Mouse (Mus musculus) neural tube, embryonic 14.5 days (tissue): ENCODE measurements around the gene Pidd1. TPM values are rescaled to one million over a fixed set of nuclear protein-coding genes. Genes with fewer than 3 reads are reported as not detected.

Source experiments
- ATAC-seq: fragments of 200-750 bp; cut with Nextera tagmentation; 2 replicates; pipeline ENCODE4 v1.8.0; 2017; ENCODE audit warnings: low read depth, mild to moderate bottlenecking, moderate TSS enrichment, moderate library complexity
- H3K27ac ChIP-seq: fragments of 300-500 bp; sonication (generic); 2 replicates; pipeline ENCODE4 v1.5.1; 2014; ENCODE audit warnings: low read depth, mild to moderate bottlenecking, control low read depth, low read length, moderate library complexity, mixed read lengths
- H3K27me3 ChIP-seq: fragments of 300-500 bp; sonication (generic); 2 replicates; pipeline ENCODE4 v1.6.1; 2014; ENCODE audit warnings: low read length; ENCODE audit not compliant: control insufficient read depth, insufficient read depth
- H3K36me3 ChIP-seq: fragments of 300-500 bp; sonication (generic); 2 replicates; pipeline ENCODE4 v1.6.1; 2014; ENCODE audit warnings: low read length, mixed read lengths; ENCODE audit not compliant: control insufficient read depth, insufficient read depth
- H3K4me1 ChIP-seq: fragments of 300-500 bp; sonication (generic); 2 replicates; pipeline ENCODE4 v1.6.1; 2014; ENCODE audit warnings: low read length; ENCODE audit not compliant: control insufficient read depth, insufficient read depth
- H3K4me2 ChIP-seq: fragments of 300-500 bp; sonication (generic); 2 replicates; pipeline ENCODE4 v1.6.1; 2014; ENCODE audit warnings: mild to moderate bottlenecking, low read depth, low read length, control low read depth
- H3K4me3 ChIP-seq: fragments of 300-500 bp; sonication (generic); 2 replicates; pipeline ENCODE4 v1.5.1; 2014; ENCODE audit warnings: low read depth, low read length, control low read depth, mixed read lengths
- H3K9ac ChIP-seq: fragments of 300-500 bp; sonication (generic); replicated peaks from 2 replicates; pipeline ENCODE4 v1.6.1; 2014; ENCODE audit warnings: low read depth, mild to moderate bottlenecking, control low read depth, low read length, mixed read lengths
- H3K9me3 ChIP-seq: fragments of 300-500 bp; sonication (generic); 2 replicates; pipeline ENCODE4 v1.6.1; 2016; ENCODE audit warnings: low read length; ENCODE audit not compliant: control insufficient read depth
- WGBS: fragments of 180-500 bp; shearing (Covaris S2); extraction: QIAGEN DNeasy Blood & Tissue Kit; methylation state at CpG from one replicate; pipeline ENCODE4 v1.1.7; 2014; 5-methylcytosine and 5-hydroxymethylcytosine counted together
- polyA plus RNA-seq: library from polyadenylated mRNA; unstranded; fragments of >200 nt; fragmentation: Nextera tagmentation; extraction: Ambion mirVana; gene quantifications from 2 replicates; pipeline ENCODE4 v1.2.1, GENCODE M21; 2014

Gene Pidd1
- polyA plus RNA-seq, 1 experiment from 2014 or later: 2.5 TPM

- H3K4me1 ChIP-seq: peaks cover 16% of the 10 kb centered on the region
- peak overlapping the region; percentile 62; the same call in 1 of the 2 replicates for H3K27ac ChIP-seq
- no peak for ATAC-seq
- peak overlapping the region; percentile 88 for H3K4me2 ChIP-seq
- H3K36me3 ChIP-seq: no peaks in the 10 kb centered on the region
- H3K9me3 ChIP-seq: no peaks in the 10 kb centered on the region
- 1% methylated on average over 11 of the region's 11 CpGs for WGBS
- peak overlapping the region; percentile 65 for H3K4me3 ChIP-seq
- H3K9ac ChIP-seq: peak overlapping the region; percentile 81
- H3K27me3 ChIP-seq: peaks cover 4% of the 10 kb centered on the region; the same call in 1 of the 2 replicates
Measured at GRCm38 (mm10) chr7:141482531-141483024, 38.8 kb upstream of the Pidd1 start.

DNA sequence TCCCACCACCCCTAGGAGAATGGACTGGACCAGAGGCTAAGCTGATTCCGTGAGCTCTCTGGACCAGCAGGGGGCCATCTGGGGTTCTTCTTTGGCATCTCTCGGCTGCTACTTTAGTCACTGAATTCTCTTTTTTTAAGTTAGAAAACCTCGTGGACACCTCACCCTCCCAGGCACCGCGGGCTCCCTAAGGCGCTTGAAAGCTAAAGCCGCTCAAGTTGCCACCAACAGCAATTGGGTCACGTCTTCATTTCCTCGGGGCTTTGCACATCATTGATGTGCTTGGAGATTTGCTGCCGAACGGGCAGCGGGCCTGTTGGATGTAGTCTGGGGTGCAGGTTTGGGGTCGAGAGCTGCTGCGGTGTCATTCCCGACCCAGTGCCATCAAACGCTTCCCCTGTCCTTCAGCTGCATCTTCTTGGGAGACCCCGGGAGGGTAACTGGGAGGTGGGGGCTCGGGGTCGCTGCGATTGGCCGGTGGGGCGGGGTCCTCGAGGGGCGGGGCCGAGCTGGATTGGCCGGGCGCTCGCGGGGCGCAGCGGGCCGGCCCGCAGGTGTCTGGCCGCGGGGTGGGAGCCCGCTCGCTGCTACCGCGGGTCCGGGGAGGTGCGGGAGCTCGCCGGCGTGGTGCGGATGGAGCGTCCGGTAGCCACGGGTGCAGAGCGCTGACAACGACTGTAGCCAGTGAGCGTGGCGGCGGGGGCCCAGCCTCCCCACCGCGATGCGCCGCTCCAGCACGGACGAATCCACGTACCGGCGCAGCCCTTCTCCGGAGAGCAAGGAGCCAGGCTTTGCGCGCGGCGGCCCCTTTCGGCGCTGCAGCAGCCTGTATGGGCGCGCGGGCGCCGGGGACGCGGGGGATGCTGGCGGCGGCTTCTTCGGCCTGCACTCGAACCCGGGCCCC, 37.9 kb upstream of the Pidd1 start:
- Histone ChIP-seq H3K4me1 (peaks cover 16% of the 10 kb centered on the region), H3K27ac (peak overlapping the region; percentile 62), H3K4me2 (peak overlapping the region; percentile 88), H3K36me3 (no peaks in the 10 kb centered on the region), H3K9ac (peak overlapping the region; percentile 81), H3K27me3 (peaks cover 4% of the 10 kb centered on the region; the same call in 1 of the 2 replicates), H3K4me3 (peak overlapping the region; percentile 65), H3K9me3 (no peaks in the 10 kb centered on the region)
- peak; percentile 62 for ATAC-seq
- under 1% methylated on average over 81 of the region's 81 CpGs for WGBS

DNA sequence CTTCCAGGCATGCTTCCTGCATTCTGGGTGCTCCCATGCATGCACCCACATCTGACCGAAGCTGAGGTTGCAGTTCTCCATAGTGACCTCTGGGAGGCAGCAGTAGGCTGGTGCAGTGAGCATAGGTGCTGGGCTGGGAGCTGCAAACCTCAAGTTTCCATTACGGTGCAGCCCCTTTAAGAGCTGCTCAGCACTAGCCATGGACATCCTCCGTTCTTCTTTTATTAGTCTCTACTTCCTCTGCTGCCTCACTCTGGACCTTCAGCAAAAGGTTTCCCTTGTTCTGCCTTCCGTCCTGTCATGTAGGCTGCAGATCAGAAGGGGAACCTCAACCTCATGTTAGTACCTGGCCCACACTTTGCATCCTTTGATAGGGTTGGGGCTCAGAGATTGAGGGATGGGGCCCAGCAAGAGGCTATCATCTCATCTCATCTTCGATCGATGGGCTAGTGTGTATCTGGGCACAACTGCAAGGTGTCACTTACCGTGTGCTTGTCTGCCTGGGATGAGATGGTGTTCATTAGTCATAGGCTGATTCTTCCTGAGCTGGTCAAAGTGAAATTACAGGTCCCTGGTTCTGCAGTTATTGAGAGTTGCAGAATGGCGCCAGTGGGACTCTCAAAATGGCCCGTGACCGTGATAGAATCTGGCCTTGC, 37.1 kb upstream of the Pidd1 start:
- H3K27ac ChIP-seq: no peak overlapping the region

GRCm38 (mm10) chr7:141478270-141478748, 34.5 kb upstream of the Pidd1 start:
- Histone ChIP-seq H3K4me3 (no peak overlapping the region), H3K4me2 (no peak overlapping the region), H3K9me3 (no peaks in the 10 kb centered on the region), H3K36me3 (no peaks in the 10 kb centered on the region), H3K27ac (no peak overlapping the region), H3K4me1 (peaks cover 35% of the 10 kb centered on the region), H3K27me3 (peaks cover 4% of the 10 kb centered on the region; the same call in 1 of the 2 replicates), H3K9ac (no peak overlapping the region)
- 89% methylated on average over 5 of the region's 5 CpGs for WGBS
- no peak for ATAC-seq

More for the DNA sequence above, 37.1 kb upstream of the Pidd1 start:
- Histone ChIP-seq H3K4me3 (peak overlapping the region; percentile 65), H3K27me3 (peaks cover 4% of the 10 kb centered on the region; the same call in 1 of the 2 replicates), H3K9ac (no peak overlapping the region), H3K9me3 (no peaks in the 10 kb centered on the region), H3K4me1 (peaks cover 18% of the 10 kb centered on the region), H3K4me2 (peak overlapping the region; percentile 88), H3K36me3 (no peaks in the 10 kb centered on the region)
- peak; percentile 45; the same call in 1 of the 2 replicates for ATAC-seq
- WGBS: 9% methylated on average over 10 of the region's 10 CpGs

DNA sequence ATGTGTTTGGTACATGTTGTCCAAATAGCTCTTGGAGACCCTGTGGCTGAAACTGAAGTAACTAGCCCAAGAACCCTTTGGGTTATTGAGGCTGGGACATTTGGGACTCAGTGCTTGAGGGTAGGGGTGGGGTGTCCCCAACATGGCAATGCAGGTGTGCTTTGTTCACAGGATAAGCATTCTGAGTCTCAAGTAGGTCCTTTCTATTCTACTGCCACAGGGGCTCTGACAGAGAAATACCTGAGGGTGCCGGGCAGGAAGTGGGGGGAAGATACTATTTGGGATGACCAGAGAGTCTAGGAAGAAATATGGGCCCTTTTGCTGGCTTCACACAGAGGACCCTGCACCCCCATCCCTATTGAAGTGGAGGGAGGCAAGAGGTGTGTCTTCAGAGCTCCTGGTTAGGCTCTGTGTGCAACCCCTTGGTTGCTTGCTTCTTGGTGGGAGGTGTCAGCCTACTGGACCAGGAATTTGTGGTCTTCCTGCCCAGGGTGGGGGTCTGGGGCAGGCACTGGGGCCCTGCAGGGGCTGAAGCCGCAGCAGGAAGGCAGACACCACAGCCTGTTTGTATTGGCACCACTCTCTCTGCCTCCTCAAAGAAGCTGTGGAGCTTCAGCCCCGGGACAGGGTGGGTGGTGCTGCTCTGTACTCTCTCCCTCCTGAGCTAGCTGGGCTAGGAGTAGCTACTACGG, 33.9 kb upstream of the Pidd1 start:
- Histone ChIP-seq H3K4me3 (no peak overlapping the region), H3K27ac (no peak overlapping the region), H3K36me3 (no peaks in the 10 kb centered on the region), H3K4me1 (peaks cover 32% of the 10 kb centered on the region), H3K9ac (no peak overlapping the region), H3K4me2 (no peak overlapping the region), H3K27me3 (peaks cover 4% of the 10 kb centered on the region; the same call in 1 of the 2 replicates), H3K9me3 (no peaks in the 10 kb centered on the region)
- 77% methylated on average over 4 of the region's 4 CpGs for WGBS
- no peak for ATAC-seq

- Histone ChIP-seq H3K36me3 (no peaks in the 10 kb centered on the region; the same call in 1 of the 2 replicates), H3K9me3 (no peaks in the 10 kb centered on the region), H3K27ac (peak overlapping the region; percentile 23; the same call in 1 of the 2 replicates), H3K4me3 (no peak overlapping the region), H3K4me2 (no peak overlapping the region; the same call in 1 of the 2 replicates), H3K9ac (no peak overlapping the region), H3K4me1 (peaks cover 27% of the 10 kb centered on the region), H3K27me3 (no peaks in the 10 kb centered on the region)
- WGBS: 18% methylated on average over 7 of the region's 7 CpGs
- no peak for ATAC-seq
Measured at GRCm38 (mm10) chr7:141476981-141477370, 33.2 kb upstream of the Pidd1 start.

DNA sequence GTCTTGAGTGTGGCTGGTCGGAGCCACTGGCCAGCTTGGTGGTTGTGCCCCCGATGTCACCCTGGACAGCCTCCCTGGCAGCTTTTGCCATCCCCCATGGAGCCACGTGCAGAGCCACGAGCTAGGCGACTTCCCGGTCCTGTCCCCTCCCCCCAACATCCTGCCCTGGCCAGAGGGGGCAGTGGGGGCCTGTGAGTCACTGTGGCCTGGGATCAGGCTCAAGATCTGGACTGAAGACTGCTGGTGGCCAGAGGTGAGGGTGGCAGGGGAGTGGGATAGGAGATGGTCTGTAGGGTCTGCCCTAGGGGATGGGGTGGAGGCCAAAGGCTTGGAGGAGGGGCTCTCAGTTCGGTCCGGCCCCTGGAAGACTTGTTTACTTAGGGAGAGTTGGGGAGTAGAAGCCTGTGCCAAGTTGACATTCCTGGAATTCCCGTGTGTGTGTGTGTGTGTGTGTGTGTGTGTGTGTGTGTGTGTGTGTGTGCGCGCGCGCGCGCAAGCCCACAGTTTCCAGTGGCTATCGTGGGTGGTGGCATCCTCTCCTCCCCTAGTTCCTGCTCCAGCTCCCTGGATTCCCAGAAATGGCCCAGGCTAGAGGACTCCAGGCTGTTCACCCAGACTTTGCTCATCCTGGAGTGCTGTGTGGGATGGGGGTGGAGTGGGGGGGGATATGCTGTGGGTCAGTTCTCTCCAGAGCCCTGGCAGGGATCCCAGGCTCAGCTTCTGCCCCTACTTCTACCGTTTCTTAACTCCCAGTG, 32.6 kb upstream of the Pidd1 start:
- no peaks in the 10 kb centered on the region for H3K9me3 ChIP-seq
- no peak; the same call in 1 of the 2 replicates for ATAC-seq
- no peaks in the 10 kb centered on the region for H3K27me3 ChIP-seq
- no peak overlapping the region for H3K9ac ChIP-seq
- H3K27ac ChIP-seq: peak overlapping the region; percentile 23; the same call in 1 of the 2 replicates
- H3K4me3 ChIP-seq: peak overlapping the region; percentile 68; the same call in 1 of the 2 replicates
- peak overlapping the region; percentile 88 for H3K4me2 ChIP-seq
- WGBS: 6% methylated on average over 16 of the region's 17 CpGs
- peaks cover 23% of the 10 kb centered on the region for H3K4me1 ChIP-seq
- H3K36me3 ChIP-seq: peaks cover 1% of the 10 kb centered on the region; the same call in 1 of the 2 replicates

DNA sequence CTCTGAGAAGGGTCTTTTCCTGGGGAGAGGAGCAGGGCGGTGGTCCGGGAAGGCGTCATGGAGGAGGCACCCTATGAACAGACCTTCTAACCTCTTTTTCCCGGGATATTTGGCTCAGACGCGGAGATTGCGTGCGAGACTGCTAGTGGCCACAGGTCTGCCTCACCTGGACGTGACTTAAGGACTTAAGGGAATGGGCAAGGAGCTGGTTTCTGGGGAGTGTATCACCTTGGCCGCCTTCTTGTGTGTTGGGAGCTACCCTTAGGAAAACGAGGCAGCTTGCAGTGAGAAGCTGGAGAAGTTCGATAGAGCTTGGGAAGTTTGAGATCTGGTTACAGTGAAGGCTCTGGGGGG, 32.0 kb upstream of the Pidd1 start:
- H3K9ac ChIP-seq: peak overlapping the region; percentile 84; the same call in 1 of the 2 replicates
- H3K9me3 ChIP-seq: no peaks in the 10 kb centered on the region
- ATAC-seq: no peak; the same call in 1 of the 2 replicates
- WGBS: 4% methylated on average over 11 of the region's 12 CpGs
- peak overlapping the region; percentile 68 for H3K4me3 ChIP-seq
- no peak overlapping the region for H3K27ac ChIP-seq
- H3K4me2 ChIP-seq: peak overlapping the region; percentile 88
- peaks cover 19% of the 10 kb centered on the region for H3K4me1 ChIP-seq
- H3K36me3 ChIP-seq: peaks cover 8% of the 10 kb centered on the region
- H3K27me3 ChIP-seq: no peaks in the 10 kb centered on the region
